Mouse (Mus musculus) ES-CJ7 (cell line): ENCODE results near the gene Ptbp1.

Source experiments
- DNase-seq: peaks from one replicate; pipeline ENCODE4 v3.0.0; 2011; ENCODE audit warnings: low read depth, low spot score

Gene Ptbp1

DNA sequence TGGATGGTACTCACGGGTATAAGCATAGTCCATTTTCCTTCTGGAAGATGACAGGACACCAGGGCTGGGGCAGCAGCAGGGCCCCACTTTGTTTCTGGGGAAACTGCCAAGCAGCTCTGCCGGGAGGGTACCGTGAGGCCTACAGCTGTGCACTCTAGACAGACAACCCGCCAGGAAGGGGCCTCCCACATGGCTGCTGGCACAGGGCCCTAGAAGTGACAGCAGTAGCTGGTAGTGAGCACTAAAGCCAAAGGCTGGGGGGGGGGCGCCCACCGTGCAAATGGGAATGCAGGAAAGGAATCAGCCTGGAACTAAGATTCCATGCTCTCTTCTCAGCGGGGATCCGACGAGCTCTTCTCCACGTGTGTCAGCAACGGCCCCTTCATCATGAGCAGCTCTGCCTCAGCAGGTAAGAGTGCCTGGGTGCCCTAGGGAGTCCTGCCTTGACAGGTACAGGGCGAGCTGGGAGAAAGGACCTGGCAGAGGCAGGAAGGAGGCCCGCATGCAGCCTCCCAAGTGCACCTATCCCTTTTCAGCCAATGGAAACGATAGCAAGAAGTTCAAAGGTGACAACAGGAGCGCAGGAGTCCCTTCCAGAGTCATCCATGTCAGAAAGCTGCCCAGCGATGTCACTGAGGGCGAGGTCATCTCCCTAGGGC is 4.3 kb downstream of the Ptbp1 start:
- DNase-seq, result no peak

DNA sequence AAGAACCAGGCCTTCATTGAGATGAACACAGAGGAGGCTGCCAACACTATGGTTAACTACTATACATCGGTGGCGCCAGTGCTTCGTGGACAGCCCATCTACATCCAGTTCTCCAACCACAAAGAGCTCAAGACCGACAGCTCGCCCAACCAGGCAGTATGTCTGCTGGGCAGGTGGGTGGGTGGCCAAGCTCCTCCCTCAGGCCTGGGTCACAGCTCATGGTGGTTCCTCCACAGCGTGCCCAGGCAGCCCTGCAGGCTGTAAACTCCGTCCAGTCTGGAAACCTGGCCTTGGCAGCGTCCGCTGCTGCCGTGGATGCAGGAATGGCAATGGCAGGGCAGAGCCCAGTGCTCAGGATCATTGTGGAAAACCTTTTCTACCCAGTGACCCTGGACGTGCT is 4.9 kb downstream of the Ptbp1 start:
- DNase-seq, result no peak

DNA sequence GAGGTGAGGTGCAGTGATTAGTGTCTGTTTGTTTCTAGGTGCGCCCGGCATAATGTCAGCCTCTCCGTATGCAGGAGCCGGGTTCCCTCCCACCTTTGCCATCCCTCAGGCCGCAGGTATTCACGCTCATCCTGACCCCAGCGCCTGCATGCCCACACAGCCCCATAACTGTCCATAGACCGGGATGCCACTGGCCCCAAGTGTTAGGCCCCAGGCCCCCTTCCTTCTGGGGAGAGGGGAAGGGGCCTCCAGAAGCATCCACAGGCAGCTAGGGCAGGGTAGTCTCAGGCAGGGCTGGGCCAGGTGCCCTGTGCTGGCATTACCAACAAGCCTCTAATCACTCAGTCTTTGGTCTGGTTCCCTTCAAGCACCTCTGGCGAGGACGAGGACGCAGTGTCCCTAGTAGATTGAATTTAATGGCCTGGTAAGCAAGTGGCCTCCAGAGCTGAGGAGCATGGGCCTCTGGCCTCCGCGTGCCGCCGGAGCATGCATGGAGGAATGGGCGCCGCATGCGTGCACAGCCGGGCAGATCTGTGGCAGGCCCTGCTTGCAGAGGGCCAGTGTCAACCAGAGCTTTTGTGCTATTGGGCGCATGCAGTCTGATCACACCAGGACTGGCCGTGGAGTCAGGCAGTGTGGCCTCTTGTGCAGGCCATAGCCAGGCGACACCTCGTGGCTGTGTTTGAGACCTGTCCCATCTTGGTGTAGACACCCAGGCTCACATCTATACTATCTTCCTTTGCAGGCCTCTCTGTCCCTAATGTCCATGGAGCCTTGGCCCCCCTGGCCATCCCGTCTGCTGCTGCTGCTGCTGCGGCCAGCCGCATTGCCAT is 6.1 kb downstream of the Ptbp1 start:
- no peak for DNase-seq

DNA sequence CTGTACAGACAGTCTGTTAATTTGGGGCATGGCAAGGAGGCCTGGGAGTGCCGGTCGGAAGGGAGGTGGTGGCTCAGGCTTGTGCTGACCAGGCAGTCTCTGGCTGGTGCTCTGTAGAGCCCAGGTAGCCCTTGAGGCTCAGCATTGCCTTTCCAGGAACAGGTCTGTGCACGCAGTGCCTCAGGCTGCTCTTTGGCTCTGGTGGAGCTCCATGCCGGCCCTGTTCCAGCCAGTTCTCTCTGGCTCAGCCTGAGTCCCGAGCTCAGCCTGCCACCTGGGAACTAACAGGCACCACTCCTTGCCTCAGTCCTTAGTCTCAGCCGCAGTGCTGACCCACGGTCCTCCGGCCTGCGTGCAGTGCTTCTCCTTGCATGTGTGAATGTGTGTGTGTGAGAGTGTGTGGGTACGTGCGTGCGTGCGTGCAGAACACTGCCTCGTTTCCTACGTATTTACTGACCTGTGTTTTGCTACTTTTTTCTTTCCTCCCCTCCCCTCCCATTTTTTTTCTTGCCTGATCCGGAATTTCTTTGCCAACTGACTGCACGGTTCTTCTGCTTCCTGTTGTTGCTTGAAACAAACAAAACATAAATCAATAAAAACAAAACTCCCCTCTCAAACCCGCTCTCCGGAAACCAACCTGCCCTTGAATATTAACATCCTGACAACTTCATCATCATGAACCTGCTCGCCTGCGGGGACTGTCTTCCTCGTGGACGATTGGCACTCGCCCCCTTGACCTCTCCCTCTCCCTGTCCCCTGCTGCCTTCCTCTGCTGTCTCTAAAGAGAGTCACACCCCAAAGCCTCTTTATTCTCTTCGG is 7.2 kb downstream of the Ptbp1 start:
- DNase-seq, result peak; percentile 65

DNA sequence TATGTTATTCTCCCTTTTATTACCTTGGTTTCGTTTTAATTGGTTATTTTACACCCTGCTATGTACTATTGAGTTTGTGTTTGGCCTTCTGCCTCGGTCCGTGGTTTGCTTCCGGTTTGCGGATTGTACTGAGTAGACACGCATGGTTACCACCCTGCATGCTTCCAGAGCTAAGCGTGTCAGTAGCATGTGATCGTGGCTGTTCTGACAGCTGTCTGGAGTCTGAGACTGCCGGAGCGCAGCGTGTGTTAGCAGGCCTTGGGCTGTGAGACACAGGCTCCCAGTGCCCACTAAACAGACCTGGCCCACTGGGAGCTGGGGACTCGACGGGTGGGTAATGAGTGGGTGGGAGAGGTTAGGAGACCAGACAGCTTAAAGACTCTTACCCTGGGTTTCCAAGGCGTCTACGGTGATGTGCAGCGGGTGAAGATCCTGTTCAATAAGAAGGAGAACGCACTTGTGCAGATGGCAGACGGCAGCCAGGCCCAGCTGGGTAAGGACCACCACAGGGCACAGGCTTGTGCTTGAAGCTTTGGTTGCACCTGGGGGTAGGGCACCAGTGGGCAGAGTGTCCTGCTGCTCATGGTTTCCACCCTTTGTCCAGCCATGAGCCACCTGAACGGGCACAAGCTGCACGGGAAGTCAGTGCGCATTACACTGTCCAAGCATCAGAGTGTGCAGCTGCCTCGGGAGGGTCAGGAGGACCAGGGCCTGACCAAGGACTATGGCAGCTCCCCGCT is 8.0 kb downstream of the Ptbp1 start:
- no peak for DNase-seq

DNA sequence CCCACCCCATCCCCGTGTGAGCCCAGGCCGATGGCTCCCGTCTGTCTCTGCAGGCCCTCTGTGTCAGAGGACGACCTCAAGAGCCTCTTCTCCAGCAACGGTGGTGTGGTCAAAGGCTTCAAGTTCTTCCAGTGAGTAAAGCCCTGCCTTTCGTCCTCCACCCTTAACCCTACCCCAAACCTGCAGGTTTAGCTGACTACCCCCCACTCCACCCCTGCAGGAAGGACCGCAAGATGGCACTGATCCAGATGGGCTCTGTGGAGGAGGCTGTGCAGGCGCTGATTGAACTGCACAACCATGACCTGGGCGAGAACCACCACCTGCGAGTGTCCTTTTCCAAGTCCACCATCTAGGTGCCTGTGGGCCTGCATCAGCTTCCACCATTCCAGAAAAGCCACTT is 8.7 kb downstream of the Ptbp1 start:
- no peak for DNase-seq

DNA sequence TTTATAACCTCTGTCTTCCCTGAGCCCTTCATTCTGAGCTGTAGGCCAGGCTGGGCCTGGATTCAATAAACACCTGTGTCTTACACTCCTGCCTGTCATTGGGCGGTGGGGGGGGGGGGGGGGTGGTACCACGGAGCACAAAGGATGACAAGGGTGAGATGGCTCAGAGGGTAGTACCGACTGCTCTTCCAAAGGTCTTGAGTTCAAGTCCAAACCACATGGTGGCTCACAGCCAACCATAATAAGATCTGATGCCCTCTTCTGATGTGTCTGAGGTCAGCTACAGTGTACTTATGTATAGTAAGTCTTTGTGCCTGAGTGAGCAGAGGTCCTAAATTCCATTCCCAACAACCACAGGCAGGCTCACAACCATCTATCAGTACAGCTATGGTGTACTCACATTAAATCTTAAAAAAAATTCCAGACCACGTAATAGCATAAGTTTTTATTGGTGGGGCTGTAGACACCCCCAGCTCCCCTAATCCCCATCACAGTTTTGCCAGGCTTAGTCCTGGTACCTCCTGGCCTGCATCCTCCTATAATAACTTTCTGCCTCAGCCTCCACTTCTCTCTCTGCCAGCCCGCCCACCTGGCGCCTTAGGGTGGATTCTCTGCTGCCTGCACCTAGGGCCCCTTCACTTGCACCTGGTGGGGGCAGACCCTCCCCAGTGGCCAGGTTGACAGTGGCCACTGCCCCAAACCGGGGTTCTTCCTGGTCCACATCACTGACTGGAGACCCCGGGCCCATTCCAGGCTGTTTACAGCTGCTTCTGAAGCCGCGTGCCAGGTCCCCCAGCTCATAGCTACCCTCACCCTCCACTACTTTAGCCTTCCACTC is 10.3 kb downstream of the Ptbp1 start:
- no peak for DNase-seq

DNA sequence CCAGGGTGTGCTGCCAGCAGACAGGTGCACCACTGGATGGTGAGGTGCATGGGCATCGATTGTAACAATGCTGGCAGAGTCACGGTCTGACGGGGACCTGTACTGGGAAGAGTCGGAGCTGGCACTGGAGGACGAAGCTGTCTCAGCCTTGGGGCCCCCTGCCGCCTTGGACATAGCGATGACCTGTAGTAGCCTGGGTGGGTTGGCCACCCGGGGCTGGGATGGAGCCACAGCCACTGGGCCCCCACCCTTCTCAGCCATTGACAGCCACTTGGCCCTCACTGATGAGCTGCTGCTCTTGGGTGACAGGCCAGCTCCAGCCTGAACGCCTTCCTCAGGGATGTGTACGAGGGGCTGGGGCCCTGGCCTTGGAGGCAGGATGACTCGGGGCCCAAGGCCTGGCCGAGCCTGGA is 11.0 kb downstream of the Ptbp1 start:
- DNase-seq, result no peak

DNA sequence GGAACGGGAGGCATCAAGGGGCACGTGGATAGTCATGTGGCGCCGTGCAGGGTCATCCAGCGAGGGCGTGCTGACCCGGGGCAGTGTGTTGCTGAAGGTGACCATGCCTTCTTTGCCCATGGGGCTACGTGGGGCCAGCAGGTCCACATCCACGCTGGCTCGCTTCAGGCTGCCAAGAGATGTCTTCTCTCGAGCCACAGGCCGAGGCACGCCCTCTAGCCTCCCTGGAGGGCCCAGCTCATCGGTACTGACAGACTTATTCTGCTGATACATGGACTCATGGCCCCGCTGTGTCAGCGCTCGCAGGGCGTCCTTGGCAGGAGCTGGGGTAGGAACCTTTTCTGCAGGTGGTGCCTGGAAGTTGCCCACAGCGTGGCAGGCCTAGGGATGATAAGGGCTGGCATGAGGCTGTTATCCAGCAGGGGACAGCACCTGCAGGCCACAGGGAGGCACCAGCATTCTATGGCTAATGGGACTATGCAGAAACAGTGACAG is 11.6 kb downstream of the Ptbp1 start:
- no peak for DNase-seq

DNA sequence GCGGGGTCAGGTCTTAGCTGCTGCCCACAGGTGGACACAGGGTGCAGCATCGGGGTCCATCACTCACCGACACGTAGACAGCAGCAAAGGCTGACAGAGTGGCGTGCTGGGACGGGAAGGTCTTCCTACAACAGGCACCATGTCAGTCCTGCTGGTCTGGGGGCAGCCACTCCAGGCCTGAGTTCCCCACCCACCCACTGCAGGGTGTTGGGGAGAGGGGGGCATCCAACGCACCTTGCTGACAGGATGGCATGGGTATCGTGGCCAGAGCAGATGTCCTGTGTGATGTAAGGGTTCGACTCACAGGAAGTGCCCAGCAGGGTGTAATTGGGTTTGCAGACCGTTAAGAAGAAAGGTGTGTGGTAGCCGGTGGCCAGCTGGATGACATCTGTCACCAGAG is 12.4 kb downstream of the Ptbp1 start:
- DNase-seq, result no peak

DNA sequence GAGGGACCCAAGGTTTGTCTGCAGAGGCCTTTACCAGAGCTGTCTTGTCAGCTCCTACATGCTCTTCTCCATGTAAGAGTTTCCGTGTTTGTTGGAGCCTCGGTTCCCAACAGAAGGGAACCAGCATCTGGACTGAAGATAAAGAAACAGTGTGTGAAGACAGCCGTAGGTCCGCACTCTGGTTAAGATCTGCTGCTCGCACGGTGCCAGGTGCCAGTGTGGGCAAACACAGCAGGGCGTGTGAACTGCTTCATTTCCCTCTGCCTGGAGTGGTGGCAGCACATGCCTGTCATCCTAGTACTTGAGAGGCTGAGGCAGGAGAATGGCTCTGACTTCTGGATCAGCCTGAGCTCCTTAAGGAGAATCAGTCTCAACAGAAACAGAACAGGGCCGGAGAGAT is 17.6 kb downstream of the Ptbp1 start:
- no peak for DNase-seq

DNA sequence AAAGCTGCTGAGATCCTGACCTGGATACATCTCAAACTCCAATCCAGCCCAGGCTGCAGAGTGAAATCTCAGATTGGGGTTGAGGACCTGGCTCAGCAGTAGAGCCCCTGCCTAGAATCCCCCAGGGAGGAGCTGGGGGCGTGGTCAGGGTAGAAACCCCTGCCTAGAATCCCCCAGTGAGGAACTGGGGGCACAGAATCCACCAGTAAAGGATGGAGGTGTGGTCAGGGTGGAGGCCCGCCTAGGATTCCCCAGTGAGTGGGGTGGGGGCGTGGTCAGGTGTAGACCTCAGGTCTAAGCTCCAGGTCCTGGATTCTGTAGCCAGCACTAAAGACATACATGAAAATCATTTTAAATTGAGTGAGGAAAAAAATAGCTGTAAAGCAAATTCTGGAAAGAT is 18.6 kb downstream of the Ptbp1 start:
- no peak for DNase-seq

DNA sequence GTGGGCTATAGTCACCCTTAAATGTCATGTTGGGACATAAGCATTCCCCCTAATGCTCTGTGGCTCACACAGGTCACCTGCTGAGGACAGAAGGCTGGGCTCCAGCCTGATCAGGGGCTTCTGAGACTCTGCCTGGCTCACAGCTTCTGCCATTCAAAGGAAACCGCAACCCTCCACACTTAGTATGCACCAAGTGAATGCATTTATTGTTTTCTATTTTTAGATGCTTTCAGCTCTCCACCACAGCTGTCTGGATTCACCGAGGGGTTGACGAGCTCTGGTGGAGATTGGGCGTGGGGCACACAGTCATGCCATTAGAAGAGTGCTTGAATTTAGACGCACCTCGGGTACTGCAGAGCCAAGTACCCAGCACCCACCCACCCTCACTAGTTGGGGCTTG is 19.1 kb downstream of the Ptbp1 start:
- DNase-seq, result no peak

DNA sequence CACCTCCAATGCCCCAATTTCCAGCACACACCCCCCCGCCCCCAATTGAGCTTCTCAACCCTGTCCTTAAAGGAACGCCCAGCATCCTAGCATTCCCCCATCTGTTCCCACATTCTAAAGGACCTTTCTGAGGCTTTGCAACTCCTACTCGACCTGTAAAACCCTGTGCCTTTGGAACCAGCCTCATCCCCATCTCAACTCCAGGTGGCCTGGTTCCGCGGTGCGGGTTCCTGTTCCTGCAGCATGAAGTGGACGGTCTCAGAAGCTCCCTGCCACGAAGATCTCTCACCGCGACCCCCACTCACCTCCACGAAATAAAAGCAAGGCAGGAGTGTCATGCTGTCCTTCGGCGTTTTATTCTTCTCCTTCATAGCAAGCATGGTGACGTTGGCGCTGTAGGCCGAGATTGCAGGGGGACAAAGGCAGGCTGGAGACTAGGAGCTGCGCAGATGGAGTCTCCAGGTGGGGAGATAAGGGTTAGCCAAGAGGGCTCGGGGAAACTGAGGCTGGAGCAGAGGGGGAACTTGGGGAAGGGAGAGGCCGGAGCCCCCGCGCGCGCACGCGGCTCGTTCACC is 19.6 kb downstream of the Ptbp1 start:
- no peak for DNase-seq

DNA sequence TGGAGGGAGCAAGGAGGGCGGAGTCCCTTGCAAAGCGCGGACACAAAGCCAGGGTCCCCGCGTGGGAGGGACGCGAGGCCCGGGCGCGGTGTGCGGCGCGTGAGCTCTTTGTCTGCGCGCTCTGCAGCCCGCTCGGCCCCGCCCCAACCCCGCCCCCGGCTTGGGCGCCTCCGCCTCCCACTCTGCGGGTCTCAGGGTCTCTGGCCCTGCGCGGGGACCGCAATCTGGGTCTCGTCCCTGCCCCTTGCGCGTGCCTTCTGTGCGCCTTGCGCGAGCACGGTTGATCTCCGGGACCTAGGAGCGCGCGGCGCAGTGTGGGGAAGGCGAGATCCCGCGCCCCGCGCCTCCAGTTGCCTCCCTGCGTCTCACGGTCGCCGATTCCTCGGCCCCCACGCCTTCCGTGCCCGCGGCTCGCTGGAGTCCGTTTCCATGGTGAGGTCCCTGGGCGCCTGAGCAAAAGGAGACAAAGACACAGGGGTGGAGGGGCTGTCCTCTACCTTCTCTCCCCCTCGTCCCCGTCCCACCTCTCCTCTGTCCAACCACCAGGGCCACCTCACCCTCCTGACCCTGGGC is 20.1 kb downstream of the Ptbp1 start, which contains the start of the genes Prtn3 and Plppr3:
TSS of gene Prtn3 (plus strand) at position 187 of the 573 bp plus-strand sequence.
TSS of gene Plppr3 (minus strand) at position 345 of the 573 bp plus-strand sequence.
- no peak for DNase-seq

DNA sequence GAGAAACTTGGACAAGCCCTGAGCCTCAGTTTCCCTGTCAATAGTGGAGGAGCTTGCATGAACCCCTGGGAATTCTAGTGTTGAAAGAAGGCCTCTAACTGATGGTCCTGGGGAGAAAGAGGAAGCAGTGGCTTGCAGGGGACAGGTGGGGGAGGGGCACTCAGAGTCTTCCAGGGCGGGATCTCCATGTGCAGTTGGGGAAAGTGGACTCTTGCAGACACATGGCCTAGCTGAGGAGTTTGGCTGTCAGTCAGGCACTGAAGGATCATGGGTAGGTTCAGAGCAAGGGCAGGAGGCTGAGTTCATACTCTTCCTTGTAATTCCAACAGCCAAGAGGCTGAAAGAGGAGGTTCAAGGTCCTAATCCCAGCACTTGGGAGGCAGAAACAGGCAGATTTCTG is 22.9 kb downstream of the Ptbp1 start:
- no peak for DNase-seq

DNA sequence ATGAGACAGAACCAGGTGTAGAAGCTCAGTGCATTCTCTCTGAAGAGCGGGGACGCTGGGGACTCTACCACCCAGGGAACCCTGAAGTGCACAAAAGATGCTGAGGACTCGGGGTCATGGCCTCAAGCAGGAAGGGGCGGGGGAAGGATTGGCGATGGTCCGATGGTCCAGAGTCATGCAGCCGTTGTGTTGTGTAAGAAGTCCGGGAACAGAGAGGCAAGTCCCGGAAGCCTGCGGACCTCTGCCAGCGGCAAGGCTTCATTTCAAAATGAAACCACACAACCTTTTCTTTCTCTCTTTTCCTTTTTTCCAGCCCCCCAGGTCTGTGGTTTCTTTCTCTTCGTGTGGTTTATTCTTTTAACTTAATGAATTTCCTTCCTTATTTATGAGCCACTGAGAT is 23.5 kb downstream of the Ptbp1 start:
- no peak for DNase-seq

DNA sequence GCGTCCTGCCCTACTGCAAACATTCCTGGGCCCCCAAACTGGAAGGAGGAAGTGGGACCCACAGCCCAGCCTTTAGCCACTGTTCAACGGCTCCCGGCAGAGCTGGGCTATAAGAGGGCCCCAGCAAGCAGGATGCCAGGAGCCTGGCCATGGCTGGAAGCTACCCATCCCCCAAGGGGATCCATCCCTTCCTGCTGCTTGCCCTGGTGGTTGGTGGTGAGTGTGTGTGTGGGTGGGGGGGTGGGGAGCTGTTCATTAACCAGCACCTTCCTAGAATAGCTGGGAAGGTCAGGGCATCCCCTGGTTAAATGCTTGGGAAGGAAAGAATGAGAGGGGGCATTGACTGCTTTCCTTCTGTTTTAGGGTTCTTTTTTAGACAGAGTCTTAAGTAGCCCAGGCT is 25.3 kb downstream of the Ptbp1 start:
- no peak for DNase-seq

DNA sequence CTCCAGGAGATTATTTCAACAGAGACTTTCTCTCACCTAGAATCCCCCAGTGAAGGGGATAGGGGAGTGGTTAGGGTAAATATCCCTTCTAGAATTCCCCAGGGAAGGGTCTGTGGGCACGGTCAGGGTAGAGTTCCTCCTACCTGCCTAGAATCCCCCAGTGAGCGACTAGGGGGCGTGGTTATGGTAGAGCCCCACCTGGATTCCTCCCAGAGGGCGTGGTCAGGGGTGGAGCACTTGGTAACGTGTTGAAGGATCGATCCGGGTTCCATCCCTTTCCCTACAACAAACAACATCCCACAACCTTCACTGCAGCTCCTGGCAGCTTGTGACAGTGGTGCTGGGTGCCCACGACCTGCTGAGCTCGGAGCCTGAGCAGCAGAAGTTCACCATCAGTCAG is 26.5 kb downstream of the Ptbp1 start:
- DNase-seq, result no peak

DNA sequence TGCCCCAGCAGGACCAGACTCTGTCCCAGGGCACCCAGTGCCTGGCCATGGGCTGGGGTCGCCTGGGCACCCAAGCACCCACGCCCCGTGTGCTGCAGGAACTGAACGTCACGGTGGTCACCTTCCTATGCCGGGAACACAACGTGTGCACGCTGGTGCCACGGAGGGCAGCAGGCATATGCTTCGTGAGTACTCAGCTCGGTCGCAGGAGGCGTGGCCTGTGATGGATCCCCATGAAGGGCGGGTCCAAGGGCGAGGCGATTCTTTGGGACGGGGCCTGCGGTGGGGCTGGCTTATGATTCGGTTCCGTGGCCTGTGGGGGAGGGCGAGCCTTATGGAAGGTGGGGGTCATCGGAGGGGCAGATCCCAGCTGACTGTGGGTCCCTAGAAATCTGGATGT is 27.8 kb downstream of the Ptbp1 start:
- DNase-seq, result no peak
